Mouse (Mus musculus) MEL (cell line): ENCODE results near the gene Spred1. TPM values are rescaled to one million over a fixed set of nuclear protein-coding genes. Genes with fewer than 3 reads are reported as not detected.

Source experiments
- DNase-seq: peaks from one replicate; pipeline ENCODE4 v3.0.0; 2011; ENCODE audit warnings: low read depth, low spot score
- H3K27ac ChIP-seq: 2 replicates; pipeline ENCODE4 v1.5.1; 2012; ENCODE audit warnings: low read depth, mild to moderate bottlenecking, control low read depth, low read length, moderate library complexity; ENCODE audit not compliant: control insufficient read depth
- H3K27me3 ChIP-seq, 2 experiments: fragments of 150-350 bp in 1 of 2; sonication (generic) in 1 of 2; 2 replicates each; pipeline ENCODE4 v1.6.1; 2012; ENCODE audit warnings: low read length in 2 of 2, mild to moderate bottlenecking in 2 of 2, improper control_type of control experiment in 1 of 2, moderate library complexity in 1 of 2; ENCODE audit not compliant: insufficient read depth in 2 of 2, control insufficient read depth in 1 of 2
- H3K36me3 ChIP-seq, 2 experiments: 2 replicates each; pipeline ENCODE4 v1.6.1; 2012 to 2014; ENCODE audit warnings: low read length in 2 of 2, improper control_type of control experiment in 1 of 2, inconsistent platforms in 1 of 2, mild to moderate bottlenecking in 1 of 2; ENCODE audit not compliant: insufficient read depth in 2 of 2, control insufficient read depth in 1 of 2
- H3K4me1 ChIP-seq, 2 experiments: fragments of 150-350 bp in 1 of 2; sonication (generic) in 1 of 2; 2 replicates each; pipeline ENCODE4 v1.6.1; 2012; ENCODE audit warnings: low read length in 2 of 2, improper control_type of control experiment in 1 of 2, mild to moderate bottlenecking in 1 of 2; ENCODE audit not compliant: insufficient read depth in 2 of 2, control insufficient read depth in 1 of 2
- H3K4me3 ChIP-seq, 2 experiments: fragments of 150-350 bp in 1 of 2; sonication (generic) in 1 of 2; 2 replicates each; pipeline ENCODE4 v1.5.1; 2012; ENCODE audit warnings: low read depth in 2 of 2, low read length in 2 of 2, mild to moderate bottlenecking in 2 of 2, moderate library complexity in 2 of 2, control low read depth in 1 of 2, improper control_type of control experiment in 1 of 2; ENCODE audit not compliant: control insufficient read depth in 1 of 2, insufficient read depth in 1 of 2
- H3K79me2 ChIP-seq: 2 replicates; pipeline ENCODE4 v1.6.1; 2012; ENCODE audit warnings: mild to moderate bottlenecking, low read length, moderate library complexity; ENCODE audit not compliant: control insufficient read depth, poor library complexity, insufficient read depth
- H3K9ac ChIP-seq: 2 replicates; pipeline ENCODE4 v1.6.1; 2012; ENCODE audit warnings: low read depth, mild to moderate bottlenecking, control low read depth, low read length, moderate library complexity; ENCODE audit not compliant: control insufficient read depth, poor library complexity, severe bottlenecking
- H3K9me3 ChIP-seq: fragments of 150-350 bp; sonication (generic); replicated peaks from 2 replicates; pipeline ENCODE4 v1.6.1; 2012; ENCODE audit warnings: mild to moderate bottlenecking, low read length, improper control_type of control experiment, moderate library complexity; ENCODE audit not compliant: insufficient read depth
- BHLHE40 ChIP-seq: IDR thresholded peaks from 2 replicates; pipeline ENCODE4 v1.6.1; 2012; ENCODE audit warnings: low read depth, mild to moderate bottlenecking, inconsistent platforms, low read length, improper control_type of control experiment, borderline replicate concordance
- CHD1 ChIP-seq: IDR thresholded peaks from 2 replicates; pipeline ENCODE4 v1.6.1; 2012; ENCODE audit warnings: low read depth, mild to moderate bottlenecking, inconsistent platforms, low read length, improper control_type of control experiment
- CTCF ChIP-seq, 3 experiments: IDR thresholded peaks in 2 of 3; conservative IDR thresholded peaks in 1 of 3; 2 replicates each; pipeline ENCODE4 v1.5.1; 2011 to 2012; ENCODE audit warnings: low read length in 3 of 3, low read depth in 2 of 3, mild to moderate bottlenecking in 2 of 3, improper control_type of control experiment in 1 of 3, inconsistent platforms in 1 of 3, mixed read lengths in 1 of 3, moderate library complexity in 1 of 3; ENCODE audit not compliant: control insufficient read depth in 1 of 3, insufficient read depth in 1 of 3, poor library complexity in 1 of 3, severe bottlenecking in 1 of 3
- EP300 ChIP-seq, 2 experiments: IDR thresholded peaks; 2 replicates each; pipeline ENCODE4 v1.6.1; 2011; ENCODE audit warnings: improper control_type of control experiment in 2 of 2, low read length in 2 of 2, low read depth in 1 of 2, mild to moderate bottlenecking in 1 of 2
- ETS1 ChIP-seq: IDR thresholded peaks from 2 replicates; pipeline ENCODE4 v1.6.1; 2012; ENCODE audit warnings: low read depth, mild to moderate bottlenecking, inconsistent platforms, low read length, improper control_type of control experiment, moderate library complexity
- GABPA ChIP-seq: IDR thresholded peaks from 2 replicates; pipeline ENCODE4 v1.6.1; 2012; ENCODE audit warnings: low read depth, mild to moderate bottlenecking, inconsistent platforms, low read length, improper control_type of control experiment, moderate library complexity
- HCFC1 ChIP-seq: IDR thresholded peaks from 2 replicates; pipeline ENCODE4 v1.6.1; 2012; ENCODE audit warnings: low read depth, mild to moderate bottlenecking, inconsistent platforms, low read length, improper control_type of control experiment, moderate library complexity
- JUND ChIP-seq: IDR thresholded peaks from 2 replicates; pipeline ENCODE4 v1.6.1; 2011; ENCODE audit warnings: low read depth, mild to moderate bottlenecking, improper control_type of control experiment, low read length
- KAT2A ChIP-seq: conservative IDR thresholded peaks from 2 replicates; pipeline ENCODE4 v1.6.1; 2012; ENCODE audit warnings: low read depth, low read length, improper control_type of control experiment, inconsistent platforms
- MAFK ChIP-seq: IDR thresholded peaks from 2 replicates; pipeline ENCODE4 v1.6.1; 2011; ENCODE audit warnings: low read depth, mild to moderate bottlenecking, low read length, improper control_type of control experiment, borderline replicate concordance
- MAX ChIP-seq: IDR thresholded peaks from 2 replicates; pipeline ENCODE4 v1.6.1; 2011; ENCODE audit warnings: low read length, improper control_type of control experiment
- MEF2A ChIP-seq: IDR thresholded peaks from 2 replicates; pipeline ENCODE4 v1.6.1; 2014; ENCODE audit warnings: low read depth, mild to moderate bottlenecking, inconsistent platforms, low read length, improper control_type of control experiment; ENCODE audit not compliant: poor library complexity, insufficient replicate concordance, severe bottlenecking; ENCODE audit errors: extremely low read depth
- MYB ChIP-seq: IDR thresholded peaks from 2 replicates; pipeline ENCODE4 v1.6.1; 2011; ENCODE audit warnings: mild to moderate bottlenecking, low read depth, low read length, improper control_type of control experiment
- NELFE ChIP-seq: IDR thresholded peaks from 2 replicates; pipeline ENCODE4 v1.6.1; 2011; ENCODE audit warnings: low read depth, low read length, improper control_type of control experiment
- NRF1 ChIP-seq: IDR thresholded peaks from 2 replicates; pipeline ENCODE4 v1.6.1; 2014; ENCODE audit warnings: low read depth, mild to moderate bottlenecking, inconsistent platforms, low read length, improper control_type of control experiment, moderate library complexity; ENCODE audit not compliant: poor library complexity, insufficient read depth, severe bottlenecking
- POLR2A ChIP-seq, 2 experiments: IDR thresholded peaks; 2 replicates each; pipeline ENCODE4 v1.6.1; 2011 to 2012; ENCODE audit warnings: low read length in 2 of 2, mild to moderate bottlenecking in 2 of 2, control low read depth in 1 of 2, improper control_type of control experiment in 1 of 2, low read depth in 1 of 2, moderate library complexity in 1 of 2; ENCODE audit not compliant: control insufficient read depth in 1 of 2, insufficient read depth in 1 of 2, poor library complexity in 1 of 2
- POLR2AphosphoS5 ChIP-seq: IDR thresholded peaks from 2 replicates; pipeline ENCODE4 v1.6.1; 2012; ENCODE audit warnings: low read depth, borderline replicate concordance, mild to moderate bottlenecking, inconsistent platforms, low read length, moderate library complexity, mixed read lengths
- RAD21 ChIP-seq: IDR thresholded peaks from 2 replicates; pipeline ENCODE4 v1.6.1; 2011; ENCODE audit warnings: mild to moderate bottlenecking, low read depth, low read length, improper control_type of control experiment
- SIN3A ChIP-seq: IDR thresholded peaks from 2 replicates; pipeline ENCODE4 v1.6.1; 2012; ENCODE audit warnings: low read length, improper control_type of control experiment, inconsistent platforms
- SMC3 ChIP-seq: IDR thresholded peaks from 2 replicates; pipeline ENCODE4 v1.6.1; 2011; ENCODE audit warnings: low read depth, low read length, improper control_type of control experiment
- TAL1 ChIP-seq: IDR thresholded peaks from 2 replicates; pipeline ENCODE4 v1.6.1; 2012; ENCODE audit warnings: mild to moderate bottlenecking, inconsistent platforms, low read length, moderate library complexity, mixed read lengths
- TCF12 ChIP-seq: IDR thresholded peaks from 2 replicates; pipeline ENCODE4 v1.6.1; 2014; ENCODE audit warnings: low read depth, mild to moderate bottlenecking, inconsistent platforms, low read length, improper control_type of control experiment, moderate library complexity
- USF2 ChIP-seq, 2 experiments: IDR thresholded peaks; 2 replicates each; pipeline ENCODE4 v1.6.1; 2011 to 2012; ENCODE audit warnings: improper control_type of control experiment in 2 of 2, low read length in 2 of 2, borderline replicate concordance in 1 of 2, inconsistent platforms in 1 of 2, low read depth in 1 of 2, mild to moderate bottlenecking in 1 of 2; ENCODE audit not compliant: insufficient read depth in 1 of 2
- ZKSCAN1 ChIP-seq: IDR thresholded peaks from 2 replicates; pipeline ENCODE4 v1.6.1; 2012; ENCODE audit warnings: low read depth, mild to moderate bottlenecking, inconsistent platforms, low read length, improper control_type of control experiment, moderate library complexity
- polyA plus RNA-seq, 2 experiments: library from polyadenylated mRNA; stranded (reverse) in 1 of 2; unstranded in 1 of 2; fragments of >175 nt in 1 of 2; fragments of >200 nt in 1 of 2; gene quantifications; 2 replicates each; pipeline versions ENCODE4 v1.2.1 to v1.2.4; 2012; ENCODE audit warnings: low replicate concordance in 2 of 2, low read depth in 1 of 2; ENCODE audit not compliant: insufficient read length in 2 of 2, insufficient read depth in 1 of 2, missing spikeins in 1 of 2
- total RNA-seq: library from RNA; depleted of rRNA; stranded (reverse); fragments of 300-350 nt; gene quantifications from 2 replicates; pipeline ENCODE4 v1.2.3, GENCODE M21; 2012

The Spred1 gene
- total and polyA plus RNA-seq, 3 experiments = 14.3 to 19.9 TPM; not detected in 1

DNA sequence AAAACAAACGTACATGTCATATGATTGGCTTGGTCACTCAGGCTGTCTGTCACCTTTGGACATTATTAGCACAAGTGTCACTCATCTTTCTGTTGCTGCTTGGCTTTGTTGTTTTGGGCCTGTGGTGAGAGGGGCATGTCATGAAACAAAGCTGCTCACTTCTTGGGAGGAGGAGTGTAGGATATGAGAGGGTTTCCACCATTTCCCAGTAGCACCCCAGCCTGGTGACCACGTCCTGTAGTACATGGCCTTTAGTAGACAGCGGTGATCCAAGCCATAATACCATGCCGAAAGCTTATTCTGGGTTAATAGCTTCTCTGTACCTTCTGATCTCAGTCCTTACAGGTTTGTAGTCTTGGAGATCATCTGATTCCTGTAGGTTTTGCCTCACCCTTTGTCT is 21.9 kb downstream of the Spred1 start:
- Histone ChIP-seq H3K4me1 (peaks cover 0 to 6% of the 10 kb centered on the region in 2 experiments; a peak in 1 of 4 replicates), H3K4me3 (no peak overlapping the region), H3K9ac (no peak overlapping the region), H3K27me3 (no peaks in the 10 kb centered on the region), H3K79me2 (peaks cover 40% of the 10 kb centered on the region), H3K36me3 (peaks cover 0 to 15% of the 10 kb centered on the region in 2 experiments; a peak in 3 of 4 replicates), H3K27ac (no peak overlapping the region), H3K9me3 (no peaks in the 10 kb centered on the region)
- no peak for TF ChIP-seq SMC3
- no peak for TF ChIP-seq MEF2A
- TF ChIP-seq NRF1 = no peak
- TF ChIP-seq HCFC1 = no peak
- TF ChIP-seq RAD21 = no peak
- no peak for TF ChIP-seq MAX
- TF ChIP-seq USF2 (IDR thresholded peaks at IDR 0.05; ENCODE audit: borderline replicate concordance in 1 of 2, insufficient read depth in 1 of 2, low read depth in 1 of 2, low read length in 2 of 2) = no peak
- no peak for TF ChIP-seq MYB
- no peak for TF ChIP-seq TAL1
- TF ChIP-seq KAT2A = no peak
- TF ChIP-seq ZKSCAN1 = no peak
- TF ChIP-seq BHLHE40 = no peak
- no peak for TF ChIP-seq CTCF (IDR thresholded peaks at IDR 0.05 in 2 of 3, conservative IDR thresholded peaks at IDR 0.05 in 1 of 3; ENCODE audit: control insufficient read depth in 1 of 3, insufficient read depth in 1 of 3, low read depth in 2 of 3, low read length in 3 of 3, poor library complexity in 1 of 3, severe bottlenecking in 1 of 3)
- no peak for TF ChIP-seq POLR2A (IDR thresholded peaks at IDR 0.05; ENCODE audit: control insufficient read depth in 1 of 2, insufficient read depth in 1 of 2, low read depth in 1 of 2, low read length in 2 of 2, poor library complexity in 1 of 2)
- TF ChIP-seq POLR2AphosphoS5 = no peak
- no peak for TF ChIP-seq MAFK
- TF ChIP-seq ETS1 = no peak
- no peak for DNase-seq

DNA sequence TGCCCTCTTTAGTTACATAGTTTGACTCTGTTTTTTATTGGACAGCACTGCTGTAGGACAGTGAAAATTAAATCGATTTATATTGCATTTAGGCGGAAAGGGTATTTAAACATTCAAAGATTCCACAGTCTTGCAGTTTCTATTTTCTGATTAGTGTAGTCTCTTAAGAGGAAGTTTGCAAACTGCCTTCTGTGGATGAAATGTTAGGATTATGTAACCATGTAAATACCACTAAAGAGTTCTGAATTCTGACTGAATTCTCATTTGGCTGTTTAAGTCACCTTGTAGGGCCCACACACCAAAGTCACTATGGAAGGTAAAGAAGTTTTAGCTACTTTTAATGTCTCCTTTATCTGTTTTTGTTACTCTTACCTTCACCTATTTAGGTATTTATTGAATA is 24.9 kb downstream of the Spred1 start:
- H3K36me3 ChIP-seq = peaks cover 0 to 11% of the 10 kb centered on the region in 2 experiments; a peak in 2 of 4 replicates
- no peak overlapping the region for H3K4me3 ChIP-seq
- TF ChIP-seq CHD1 = no peak
- TF ChIP-seq CTCF (IDR thresholded peaks at IDR 0.05 in 2 of 3, conservative IDR thresholded peaks at IDR 0.05 in 1 of 3; ENCODE audit: control insufficient read depth in 1 of 3, insufficient read depth in 1 of 3, low read depth in 2 of 3, low read length in 3 of 3, poor library complexity in 1 of 3, severe bottlenecking in 1 of 3) = no peak
- TF ChIP-seq KAT2A = no peak
- TF ChIP-seq NELFE = no peak
- TF ChIP-seq JUND = no peak
- no peak for TF ChIP-seq GABPA
- TF ChIP-seq MAFK = no peak
- TF ChIP-seq MAX = no peak
- TF ChIP-seq TCF12 = no peak
- TF ChIP-seq EP300 (IDR thresholded peaks at IDR 0.05; ENCODE audit: low read depth in 1 of 2, low read length in 2 of 2) = no peak
- no peak for TF ChIP-seq SIN3A
- TF ChIP-seq, all 39 proteins: peak for 0
- Histone ChIP-seq H3K27ac (no peak overlapping the region), H3K9me3 (no peaks in the 10 kb centered on the region), H3K9ac (no peak overlapping the region), H3K79me2 (peaks cover 36% of the 10 kb centered on the region), H3K27me3 (no peaks in the 10 kb centered on the region), H3K4me1 (peaks cover 0 to 7% of the 10 kb centered on the region in 2 experiments; a peak in 1 of 4 replicates)
- DNase-seq = no peak
